Mouse (Mus musculus): ENCODE results near the gene Mettl14. TPM values are rescaled to one million over a fixed set of nuclear protein-coding genes. Genes with fewer than 3 reads are reported as not detected.
"Not testable (repeated sequence)": the region's sequence is repeated elsewhere in the genome, so short reads cannot be mapped to it uniquely, and the experiment has no call there.

The Mettl14 gene
- total RNA-seq, 2 experiments from 2014 or later = 23.3 to 25.4 TPM

- no peak for DNase-seq (ENCODE audit: low spot score in 2 of 2)
Measured at GRCm38 (mm10) chr3:123369161-123369560, 16.7 kb downstream of the Mettl14 start.

- not testable (repeated sequence) for DNase-seq (ENCODE audit: low spot score in 2 of 2)
Measured at GRCm38 (mm10) chr3:123366820-123367219, 19.1 kb downstream of the Mettl14 start.

- DNase-seq (ENCODE audit: low spot score in 2 of 2) = no peak
Measured at GRCm38 (mm10) chr3:123356377-123356991, 29.4 kb downstream of the Mettl14 start.

- no peak for DNase-seq (ENCODE audit: low spot score in 2 of 2)
Measured at GRCm38 (mm10) chr3:123354388-123354787, 31.5 kb downstream of the Mettl14 start.

- no peak for DNase-seq (ENCODE audit: low spot score in 2 of 2)
Measured at GRCm38 (mm10) chr3:123353661-123354060, 32.2 kb downstream of the Mettl14 start.

- no peak for DNase-seq (ENCODE audit: low spot score in 2 of 2)
Measured at GRCm38 (mm10) chr3:123353183-123353582, 32.7 kb downstream of the Mettl14 start.

- no peak for DNase-seq (ENCODE audit: low spot score in 2 of 2)
Measured at GRCm38 (mm10) chr3:123351519-123351918, 34.4 kb downstream of the Mettl14 start.

- no peak for DNase-seq (ENCODE audit: low spot score in 2 of 2)
Measured at GRCm38 (mm10) chr3:123350602-123351001, 35.3 kb downstream of the Mettl14 start.

GRCm38 (mm10) chr3:123348080-123348802 lies 37.7 kb downstream of the Mettl14 start:
- DNase-seq (ENCODE audit: low spot score in 2 of 2) = no peak

GRCm38 (mm10) chr3:123343690-123344089 lies 42.2 kb downstream of the Mettl14 start:
- DNase-seq (ENCODE audit: low spot score in 2 of 2) = no peak

- no peak for DNase-seq (ENCODE audit: low spot score in 2 of 2)
Measured at GRCm38 (mm10) chr3:123341049-123341448, 44.9 kb downstream of the Mettl14 start.

- no peak for DNase-seq (ENCODE audit: low spot score in 2 of 2)
Measured at GRCm38 (mm10) chr3:123338666-123339195, 47.2 kb downstream of the Mettl14 start.

- DNase-seq (ENCODE audit: low spot score in 2 of 2) = no peak
Measured at GRCm38 (mm10) chr3:123337853-123338252, 48.1 kb downstream of the Mettl14 start.

- DNase-seq (ENCODE audit: low spot score in 2 of 2) = no peak
Measured at GRCm38 (mm10) chr3:123336951-123337350, 49.0 kb downstream of the Mettl14 start.

GRCm38 (mm10) chr3:123336455-123336854 lies 49.5 kb downstream of the Mettl14 start:
- DNase-seq (ENCODE audit: low spot score in 2 of 2) = no peak

GRCm38 (mm10) chr3:123335480-123335879 lies 50.4 kb downstream of the Mettl14 start:
- DNase-seq (ENCODE audit: low spot score in 2 of 2) = no peak

- no peak for DNase-seq (ENCODE audit: low spot score in 2 of 2)
Measured at GRCm38 (mm10) chr3:123334947-123335346, 51.0 kb downstream of the Mettl14 start.

- no peak for DNase-seq (ENCODE audit: low spot score in 2 of 2)
Measured at GRCm38 (mm10) chr3:123333055-123333424, 52.9 kb downstream of the Mettl14 start.

- no peak for DNase-seq (ENCODE audit: low spot score in 2 of 2)
Measured at GRCm38 (mm10) chr3:123332330-123333054, 53.4 kb downstream of the Mettl14 start.

- no peak for DNase-seq (ENCODE audit: low spot score in 2 of 2)
Measured at GRCm38 (mm10) chr3:123330221-123330620, 55.7 kb downstream of the Mettl14 start.

GRCm38 (mm10) chr3:123329251-123329650 lies 56.7 kb downstream of the Mettl14 start:
- no peak for DNase-seq (ENCODE audit: low spot score in 2 of 2)

- no peak for DNase-seq (ENCODE audit: low spot score in 2 of 2)
Measured at GRCm38 (mm10) chr3:123324326-123324725, 61.6 kb downstream of the Mettl14 start.

Measured in adrenal gland, postnatal 4 days (tissue).